Mouse (Mus musculus) testis, adult 2 months (tissue): Measurements from ENCODE around the gene 4933425L06Rik. TPM values are rescaled to one million over a fixed set of nuclear protein-coding genes. Genes with fewer than 3 reads are reported as not detected.

Experiments used
- H3K27ac ChIP-seq: fragments of 200-500 bp; 2 replicates; pipeline ENCODE4 v1.5.1; 2012; ENCODE audit warnings: low read depth, low read length; ENCODE audit not compliant: control insufficient read depth, insufficient read depth
- H3K27me3 ChIP-seq: fragments of 200-500 bp; 2 replicates; pipeline ENCODE4 v1.6.1; 2012; ENCODE audit warnings: mild to moderate bottlenecking, low read length, moderate library complexity; ENCODE audit not compliant: control insufficient read depth, insufficient read depth
- H3K36me3 ChIP-seq: fragments of 200-500 bp; 2 replicates; pipeline ENCODE4 v1.6.1; 2012; ENCODE audit warnings: mild to moderate bottlenecking, low read length; ENCODE audit not compliant: control insufficient read depth, insufficient read depth
- H3K4me1 ChIP-seq: fragments of 200-500 bp; 2 replicates; pipeline ENCODE4 v1.6.1; 2012; ENCODE audit warnings: low read length; ENCODE audit not compliant: control insufficient read depth, insufficient read depth
- H3K4me3 ChIP-seq: fragments of 200-500 bp; 2 replicates; pipeline ENCODE4 v1.5.1; 2012; ENCODE audit warnings: low read depth, mild to moderate bottlenecking, low read length, moderate library complexity, mixed read lengths; ENCODE audit not compliant: control insufficient read depth
- CTCF ChIP-seq: fragments of 200-500 bp; IDR thresholded peaks from 2 replicates; pipeline ENCODE4 v1.5.1; 2012; ENCODE audit warnings: low read depth, mild to moderate bottlenecking, inconsistent platforms, low read length, moderate library complexity; ENCODE audit not compliant: control insufficient read depth, insufficient read depth, insufficient replicate concordance
- POLR2A ChIP-seq: fragments of 200-500 bp; IDR thresholded peaks from 2 replicates; pipeline ENCODE4 v1.6.1; 2012; ENCODE audit warnings: low read depth, mild to moderate bottlenecking, inconsistent platforms, low read length, moderate library complexity; ENCODE audit not compliant: control insufficient read depth
- polyA plus RNA-seq: library from polyadenylated mRNA; depleted of rRNA; stranded (reverse); fragments of >200 nt; gene quantifications from 2 replicates; pipeline ENCODE4 v1.2.3, GENCODE M21; 2012; rRNA removed

4933425L06Rik gene
- polyA plus RNA-seq, 1 experiment = 2.7 TPM

GRCm38 (mm10) chr13:105165441-105165840 lies 83.5 kb downstream of the 4933425L06Rik start:
- H3K27me3 ChIP-seq = no peaks in the 10 kb centered on the region
- H3K36me3 ChIP-seq = no peaks in the 10 kb centered on the region
- no peak overlapping the region for H3K4me3 ChIP-seq
- TF ChIP-seq POLR2A (no peak), CTCF (no peak)
- H3K27ac ChIP-seq = no peak overlapping the region
- H3K4me1 ChIP-seq = no peaks in the 10 kb centered on the region

Other genes starting within 250 kb of the 4933425L06Rik start
- gene Shisal2b, start 218.2 kb upstream of the 4933425L06Rik start, polyA plus RNA-seq = not detected in 2 replicates
- 0.08 and 0.11 TPM in 2 replicates for gene Rgs7bp, start 27.2 kb upstream of the 4933425L06Rik start, polyA plus RNA-seq
- 3.1 and 3.7 TPM in 2 replicates for gene Rnf180, start 212.7 kb downstream of the 4933425L06Rik start, polyA plus RNA-seq